Mouse (Mus musculus) midbrain, embryonic 14.5 days (tissue): ENCODE measurements around the gene Dock6. TPM values are rescaled to one million over a fixed set of nuclear protein-coding genes. Genes with fewer than 3 reads are reported as not detected.
A peak's percentile ranks its signal among the peaks of the same experiment; 100 is the strongest.
"Not testable (repeated sequence)": the region's sequence is repeated elsewhere in the genome, so short reads cannot be mapped to it uniquely, and the experiment has no call there.

Experiments
- ATAC-seq: fragments of 200-750 bp; cut with Nextera tagmentation; 2 replicates; pipeline ENCODE4 v1.8.0; 2017; ENCODE audit warnings: moderate number of reproducible peaks, moderate library complexity; ENCODE audit not compliant: low FRiP score, low TSS enrichment
- DNase-seq: peaks from one replicate; pipeline ENCODE4 v3.0.0-alpha.2; 2015
- H3K27ac ChIP-seq: fragments of 300-500 bp; sonication (generic); replicated peaks from 2 replicates; pipeline ENCODE4 v1.5.1; 2014; ENCODE audit warnings: mild to moderate bottlenecking, low read depth, low read length, moderate library complexity
- H3K27me3 ChIP-seq: fragments of 300-500 bp; sonication (generic); 2 replicates; pipeline ENCODE4 v1.6.1; 2014; ENCODE audit warnings: low read length, control low read depth, mixed read lengths; ENCODE audit not compliant: control insufficient read depth, insufficient read depth
- H3K36me3 ChIP-seq: fragments of 300-500 bp; sonication (generic); 2 replicates; pipeline ENCODE4 v1.6.1; 2014; ENCODE audit warnings: low read length, control low read depth; ENCODE audit not compliant: control insufficient read depth, insufficient read depth
- H3K4me1 ChIP-seq: fragments of 300-500 bp; sonication (generic); 2 replicates; pipeline ENCODE4 v1.6.1; 2014; ENCODE audit warnings: mild to moderate bottlenecking, antibody characterized with exemption, low read length, control low read depth; ENCODE audit not compliant: control insufficient read depth, insufficient read depth
- H3K4me2 ChIP-seq: fragments of 300-500 bp; sonication (generic); 2 replicates; pipeline ENCODE4 v1.6.1; 2014; ENCODE audit warnings: mild to moderate bottlenecking, low read length, moderate library complexity
- H3K4me3 ChIP-seq: fragments of 300-500 bp; sonication (generic); replicated peaks from 2 replicates; pipeline ENCODE4 v1.5.1; 2014; ENCODE audit warnings: low read depth, low read length
- H3K9ac ChIP-seq: fragments of 300-500 bp; sonication (generic); replicated peaks from 2 replicates; pipeline ENCODE4 v1.6.1; 2014; ENCODE audit warnings: mild to moderate bottlenecking, low read length, moderate library complexity
- H3K9me3 ChIP-seq: fragments of 300-500 bp; sonication (generic); 2 replicates; pipeline ENCODE4 v1.6.1; 2016; ENCODE audit warnings: low read length, control low read depth, mixed read lengths; ENCODE audit not compliant: control insufficient read depth
- WGBS: fragments of 180-500 bp; shearing (Covaris S2); extraction: QIAGEN DNeasy Blood & Tissue Kit; methylation state at CpG from one replicate; pipeline ENCODE4 v1.1.7; 2014; 5-methylcytosine and 5-hydroxymethylcytosine counted together
- polyA plus RNA-seq: library from polyadenylated mRNA; unstranded; fragments of >200 nt; fragmentation: Nextera tagmentation; extraction: Ambion mirVana; gene quantifications from 2 replicates; pipeline ENCODE4 v1.2.1, GENCODE M21; 2014

The Dock6 gene
- polyA plus RNA-seq, 1 experiment from 2014 or later: 12.7 TPM

GRCm38 (mm10) chr9:21796919-21797318, 55.5 kb downstream of the Dock6 start:
- no peak overlapping the region for H3K27ac ChIP-seq
- no peak overlapping the region for H3K4me3 ChIP-seq
- no peak overlapping the region for H3K9ac ChIP-seq
- WGBS: 77% methylated on average over 3 of the region's 3 CpGs
- H3K4me1 ChIP-seq: peaks cover 9% of the 10 kb centered on the region
- no peaks in the 10 kb centered on the region for H3K9me3 ChIP-seq
- DNase-seq: no peak
- 0 out of 2 replicates have a peak, but pooled peaks cover 10% of the 10 kb centered on the region for H3K27me3 ChIP-seq
- ATAC-seq: no peak
- peak overlapping the region; percentile 25; the same call in 1 of the 2 replicates for H3K4me2 ChIP-seq
- H3K36me3 ChIP-seq: no peaks in the 10 kb centered on the region

DNA sequence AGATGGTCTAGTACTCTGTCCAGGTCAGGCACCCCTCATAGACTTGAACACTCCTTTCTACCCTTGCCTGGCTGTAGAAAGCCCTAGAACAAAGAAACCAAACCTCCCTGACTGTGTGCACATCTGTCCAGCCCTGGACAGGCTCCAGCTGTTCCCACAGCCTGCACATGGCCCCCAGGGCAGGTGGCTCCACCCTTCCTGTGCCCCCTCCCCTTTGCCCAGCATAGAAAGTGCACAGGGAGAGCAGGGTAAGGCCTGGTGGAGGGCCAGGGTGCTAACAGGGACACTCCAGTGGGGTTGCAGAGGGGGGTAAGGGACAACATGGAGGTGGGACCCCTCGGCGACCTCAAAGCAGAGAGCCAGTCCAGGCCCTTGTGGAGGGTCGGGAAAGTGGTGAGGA, 56.2 kb downstream of the Dock6 start:
- no peak overlapping the region for H3K9ac ChIP-seq
- H3K27me3 ChIP-seq: 0 out of 2 replicates have a peak, but pooled peaks cover 10% of the 10 kb centered on the region
- H3K4me2 ChIP-seq: no peak overlapping the region
- 69% methylated on average over 3 of the region's 3 CpGs for WGBS
- H3K4me1 ChIP-seq: peaks cover 9% of the 10 kb centered on the region
- H3K36me3 ChIP-seq: no peaks in the 10 kb centered on the region
- ATAC-seq: no peak
- H3K27ac ChIP-seq: no peak overlapping the region
- no peaks in the 10 kb centered on the region for H3K9me3 ChIP-seq
- DNase-seq: no peak
- H3K4me3 ChIP-seq: no peak overlapping the region

GRCm38 (mm10) chr9:21795579-21795978, 56.9 kb downstream of the Dock6 start:
- 0 out of 2 replicates have a peak, but pooled peaks cover 10% of the 10 kb centered on the region for H3K27me3 ChIP-seq
- H3K36me3 ChIP-seq: no peaks in the 10 kb centered on the region
- WGBS: 82% methylated on average over 5 of the region's 5 CpGs
- no peak overlapping the region for H3K9ac ChIP-seq
- H3K4me2 ChIP-seq: no peak overlapping the region
- H3K4me3 ChIP-seq: no peak overlapping the region
- ATAC-seq (no peak), DNase-seq (no peak)
- H3K9me3 ChIP-seq: no peaks in the 10 kb centered on the region
- H3K27ac ChIP-seq: no peak overlapping the region
- peaks cover 9% of the 10 kb centered on the region for H3K4me1 ChIP-seq

DNA sequence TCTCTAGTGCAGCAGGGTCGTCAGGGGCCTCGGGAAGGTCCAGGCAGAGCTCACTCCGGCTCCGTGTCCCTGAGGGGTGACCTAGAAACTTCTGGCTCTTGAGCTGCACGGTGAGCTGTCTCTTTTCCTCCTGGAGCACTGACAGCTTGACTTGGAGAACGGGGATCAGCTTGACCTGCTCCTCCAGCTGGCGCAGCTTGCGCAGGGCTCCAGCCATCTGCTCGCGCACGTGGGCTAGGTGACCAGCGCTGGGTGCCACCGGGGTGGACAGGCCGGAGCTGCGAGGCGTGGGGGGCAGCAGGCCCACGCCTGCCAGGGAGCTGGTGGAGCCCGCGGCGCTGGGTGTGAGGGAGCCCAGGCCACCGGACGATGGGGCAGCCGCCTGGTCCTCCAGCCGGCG, 57.5 kb downstream of the Dock6 start:
- WGBS: 95% methylated on average over 25 of the region's 25 CpGs
- no peaks in the 10 kb centered on the region for H3K9me3 ChIP-seq
- no peak overlapping the region for H3K4me3 ChIP-seq
- 0 out of 2 replicates have a peak, but pooled peaks cover 10% of the 10 kb centered on the region for H3K27me3 ChIP-seq
- H3K4me2 ChIP-seq: no peak overlapping the region
- H3K27ac ChIP-seq: no peak overlapping the region
- H3K4me1 ChIP-seq: peaks cover 9% of the 10 kb centered on the region
- no peaks in the 10 kb centered on the region for H3K36me3 ChIP-seq
- ATAC-seq (no peak), DNase-seq (no peak)
- H3K9ac ChIP-seq: no peak overlapping the region

- no peak overlapping the region for H3K4me3 ChIP-seq
- no peak for DNase-seq
- no peak for ATAC-seq
These were observed 58.0 kb downstream of the Dock6 start for GRCm38 (mm10) chr9:21794344-21794834.

DNA sequence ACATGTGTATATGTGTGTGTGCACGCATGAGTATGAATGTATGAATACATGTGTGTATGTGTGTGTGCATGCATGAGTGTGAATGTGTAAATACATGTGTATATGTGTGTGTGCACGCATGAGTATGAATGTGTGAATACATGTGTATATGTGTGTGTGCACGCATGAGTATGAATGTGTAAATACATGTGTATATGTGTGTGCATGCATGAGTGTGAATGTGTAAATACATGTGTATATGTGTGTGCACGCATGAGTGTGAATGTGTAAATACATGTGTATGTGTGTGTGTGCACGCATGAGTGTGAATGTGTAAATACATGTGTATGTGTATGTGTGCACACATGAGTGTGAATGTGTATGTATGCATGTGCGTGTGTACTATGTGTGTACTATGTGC, 58.9 kb downstream of the Dock6 start:
- not testable (repeated sequence) for ATAC-seq, H3K9ac ChIP-seq, H3K27ac ChIP-seq, H3K4me1 ChIP-seq, H3K36me3 ChIP-seq, H3K4me2 ChIP-seq, DNase-seq, H3K27me3 ChIP-seq, H3K9me3 ChIP-seq, H3K4me3 ChIP-seq
- WGBS: 97% methylated on average over 6 of the region's 6 CpGs

More at GRCm38 (mm10) chr9:21794344-21794834, 58.0 kb downstream of the Dock6 start:
- no peaks in the 10 kb centered on the region for H3K36me3 ChIP-seq
- H3K27ac ChIP-seq: no peak overlapping the region
- no peaks in the 10 kb centered on the region for H3K9me3 ChIP-seq
- WGBS: 96% methylated on average over 18 of the region's 18 CpGs
- H3K9ac ChIP-seq: no peak overlapping the region
- peaks cover 9% of the 10 kb centered on the region for H3K4me1 ChIP-seq
- H3K4me2 ChIP-seq: no peak overlapping the region
- H3K27me3 ChIP-seq: 0 out of 2 replicates have a peak, but pooled peaks cover 10% of the 10 kb centered on the region

DNA sequence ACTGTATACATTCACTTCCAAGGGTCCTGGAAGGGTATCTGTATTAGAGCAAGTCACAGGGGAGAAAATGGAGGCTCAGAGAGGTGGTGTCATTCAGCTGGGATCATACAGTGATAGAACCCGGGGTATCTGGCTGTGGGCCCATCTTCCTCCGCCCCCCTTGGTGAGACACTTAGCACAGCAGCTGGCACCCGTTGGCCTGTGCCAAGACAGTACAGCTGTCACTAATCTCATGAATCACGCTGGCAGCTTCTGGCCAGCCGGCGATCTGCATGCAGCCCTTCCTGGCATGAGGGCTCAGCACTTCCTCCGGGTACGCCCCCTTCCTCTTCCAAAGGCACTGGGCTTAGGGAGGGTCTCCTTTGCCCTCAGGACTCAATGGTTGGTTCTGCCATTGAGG, 59.8 kb downstream of the Dock6 start:
- 0 out of 2 replicates have a peak, but pooled peaks cover 5% of the 10 kb centered on the region for H3K27me3 ChIP-seq
- no peak for ATAC-seq
- H3K4me1 ChIP-seq: no peaks in the 10 kb centered on the region
- no peak overlapping the region for H3K4me3 ChIP-seq
- H3K36me3 ChIP-seq: no peaks in the 10 kb centered on the region
- no peak overlapping the region for H3K4me2 ChIP-seq
- H3K9me3 ChIP-seq: no peaks in the 10 kb centered on the region
- H3K9ac ChIP-seq: no peak overlapping the region
- DNase-seq: peak; percentile 57
- no peak overlapping the region for H3K27ac ChIP-seq
- 68% methylated on average over 8 of the region's 8 CpGs for WGBS

DNA sequence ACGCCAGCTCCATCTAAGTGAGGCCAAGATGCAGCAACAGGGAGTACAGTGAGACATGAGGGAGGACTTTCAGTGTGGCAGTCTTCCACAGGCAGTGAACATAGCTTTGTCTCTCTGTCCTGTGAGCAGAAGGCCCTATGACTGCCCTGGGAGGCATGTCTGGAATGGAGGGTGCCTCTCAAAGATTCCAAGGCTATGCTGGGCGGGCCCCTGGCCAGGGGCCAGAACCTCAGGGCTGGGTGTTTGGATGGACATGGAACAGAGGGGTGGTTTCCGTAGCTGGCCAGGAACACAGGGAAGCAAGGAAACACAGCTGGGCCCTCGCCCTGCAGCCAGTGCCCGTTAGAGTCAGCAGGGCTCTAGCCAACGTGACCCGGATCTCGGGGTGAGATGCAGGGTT, 60.6 kb downstream of the Dock6 start:
- H3K4me3 ChIP-seq: no peak overlapping the region
- no peak overlapping the region for H3K27ac ChIP-seq

GRCm38 (mm10) chr9:21788234-21788633, 64.2 kb downstream of the Dock6 start:
- no peaks in the 10 kb centered on the region for H3K27me3 ChIP-seq
- no peaks in the 10 kb centered on the region for H3K4me1 ChIP-seq
- H3K9ac ChIP-seq: no peak overlapping the region
- H3K9me3 ChIP-seq: no peaks in the 10 kb centered on the region
- H3K4me3 ChIP-seq: no peak overlapping the region
- 85% methylated on average over 9 of the region's 9 CpGs for WGBS
- H3K27ac ChIP-seq: no peak overlapping the region
- H3K36me3 ChIP-seq: no peaks in the 10 kb centered on the region
- ATAC-seq (no peak), DNase-seq (no peak)
- no peak overlapping the region for H3K4me2 ChIP-seq

More for the DNA sequence above, 60.6 kb downstream of the Dock6 start:
- Histone ChIP-seq H3K4me2 (no peak overlapping the region), H3K4me1 (no peaks in the 10 kb centered on the region), H3K9me3 (no peaks in the 10 kb centered on the region), H3K9ac (no peak overlapping the region), H3K36me3 (no peaks in the 10 kb centered on the region), H3K27me3 (no peaks in the 10 kb centered on the region)
- ATAC-seq: no peak
- DNase-seq: no peak
- 93% methylated on average over 8 of the region's 8 CpGs for WGBS
